Mouse (Mus musculus) C2C12 (cell line): ENCODE results near the gene Arv1.

ENCODE experiments used
- CTCF ChIP-seq: IDR thresholded peaks from one replicate; pipeline ENCODE4 v1.5.1; 2011; ENCODE audit not compliant: control insufficient read depth, insufficient read depth, insufficient read length
- FOSL1 ChIP-seq: IDR thresholded peaks from one replicate; pipeline ENCODE4 v1.8.0; 2011; ENCODE audit warnings: mild to moderate bottlenecking, low read length; ENCODE audit not compliant: poor library complexity, insufficient read depth, severe bottlenecking
- MYOD1 ChIP-seq: IDR thresholded peaks from one replicate; pipeline ENCODE4 v1.6.1; 2011; ENCODE audit warnings: low read depth; ENCODE audit not compliant: control insufficient read depth, insufficient read length
- USF1 ChIP-seq: IDR thresholded peaks from one replicate; pipeline ENCODE4 v1.6.1; 2011; ENCODE audit warnings: low read depth, mild to moderate bottlenecking, control low read depth, moderate library complexity

- TF ChIP-seq CTCF (no peak), FOSL1 (no peak), MYOD1 (no peak), USF1 (no peak)
Observed at GRCm38 (mm10) chr8:124751709-124752173, 29.8 kb downstream of the Arv1 start, which contains the start of gene Fam89a.
